Mouse (Mus musculus): Measurements from ENCODE around the gene Hnrnpm. TPM values are rescaled to one million over a fixed set of nuclear protein-coding genes. Genes with fewer than 3 reads are reported as not detected.
A peak's percentile ranks its signal among the peaks of the same experiment; 100 is the strongest.

Gene Hnrnpm
- polyA plus RNA-seq, 1 experiment from 2014 or later, result 145 TPM

DNA sequence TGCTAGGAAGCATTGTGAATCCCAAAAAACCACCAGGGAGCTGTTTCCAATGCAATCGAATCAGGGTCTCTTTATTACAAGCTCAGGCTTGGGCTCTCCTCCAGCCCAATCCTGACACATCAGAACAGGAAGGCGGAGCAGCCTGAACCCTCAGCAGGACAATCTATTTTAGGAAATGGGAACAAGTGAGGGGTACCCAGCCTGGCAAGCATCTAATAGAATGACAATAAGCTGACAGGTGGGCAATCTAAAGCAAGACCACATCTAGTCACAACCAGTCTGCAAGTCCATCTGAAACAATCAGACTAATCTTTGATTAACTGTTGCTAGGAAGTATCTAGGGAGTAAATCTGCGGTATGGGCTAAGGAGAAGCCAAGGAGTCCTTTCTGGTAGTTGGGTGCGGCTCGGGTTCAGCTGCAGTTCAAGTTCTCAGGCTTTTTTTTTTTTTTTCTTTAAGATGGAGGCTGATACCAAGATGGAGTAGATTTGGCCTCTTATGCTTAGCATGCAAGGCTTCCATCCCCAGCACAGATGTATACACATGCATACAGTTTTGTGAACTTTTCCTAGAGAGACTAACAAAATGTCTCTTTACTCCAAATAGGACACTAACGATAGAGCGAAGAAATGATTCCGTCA lies 86.7 kb downstream of the Hnrnpm start:
- 85% methylated on average over 8 of the region's 8 CpGs for WGBS

DNA sequence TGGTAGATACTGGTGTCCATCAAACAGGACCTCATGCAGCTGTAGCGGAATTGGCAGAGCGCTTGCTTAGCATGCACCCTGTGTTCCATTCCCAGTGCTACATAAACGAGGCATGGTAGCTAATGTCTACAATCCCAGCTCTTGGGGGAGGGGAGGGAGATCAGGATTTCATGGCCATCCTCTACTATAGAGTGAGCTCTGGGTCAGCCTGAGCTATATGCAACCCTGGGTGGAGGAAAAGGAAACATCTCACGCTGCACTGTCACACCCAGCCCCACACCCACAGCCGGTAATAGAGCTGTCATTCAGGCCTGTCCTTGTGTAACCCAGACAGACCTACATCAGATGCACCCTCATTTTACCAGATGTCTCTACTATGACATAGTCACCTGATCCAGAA lies 88.2 kb downstream of the Hnrnpm start:
- WGBS, result 92% methylated on average over 5 of the region's 5 CpGs
- Histone ChIP-seq H3K27me3 (replicated peaks; ENCODE audit: control insufficient read depth, insufficient read depth, low read length) (no peaks in the 10 kb centered on the region), H3K4me3 (ENCODE audit: low read depth, low read length) (no peak overlapping the region), H3K4me2 (replicated peaks; ENCODE audit: low read depth) (no peak overlapping the region), H3K27ac (ENCODE audit: low read depth, low read length) (no peak overlapping the region), H3K36me3 (ENCODE audit: control insufficient read depth, insufficient read depth) (no peaks in the 10 kb centered on the region), H3K9ac (ENCODE audit: low read depth, low read length) (no peak overlapping the region), H3K9me3 (ENCODE audit: control insufficient read depth) (peaks cover 3% of the 10 kb centered on the region; the same call in 1 of the 2 replicates), H3K4me1 (replicated peaks; ENCODE audit: control insufficient read depth, insufficient read depth, low read length) (no peaks in the 10 kb centered on the region)
- ATAC-seq, result no peak
- TF ChIP-seq CTCF (IDR thresholded peaks at IDR 0.05; ENCODE audit: low read depth), result no peak

More for the DNA sequence above, 86.7 kb downstream of the Hnrnpm start:
- Histone ChIP-seq H3K9ac (ENCODE audit: low read depth, low read length) (no peak overlapping the region), H3K27me3 (replicated peaks; ENCODE audit: control insufficient read depth, insufficient read depth, low read length) (no peaks in the 10 kb centered on the region), H3K27ac (ENCODE audit: low read depth, low read length) (no peak overlapping the region), H3K36me3 (ENCODE audit: control insufficient read depth, insufficient read depth) (no peaks in the 10 kb centered on the region), H3K4me3 (ENCODE audit: low read depth, low read length) (no peak overlapping the region), H3K4me1 (replicated peaks; ENCODE audit: control insufficient read depth, insufficient read depth, low read length) (no peaks in the 10 kb centered on the region), H3K4me2 (replicated peaks; ENCODE audit: low read depth) (no peak overlapping the region), H3K9me3 (ENCODE audit: control insufficient read depth) (peaks cover 3% of the 10 kb centered on the region; the same call in 1 of the 2 replicates)
- no peak for TF ChIP-seq CTCF (IDR thresholded peaks at IDR 0.05; ENCODE audit: low read depth)
- no peak for ATAC-seq

DNA sequence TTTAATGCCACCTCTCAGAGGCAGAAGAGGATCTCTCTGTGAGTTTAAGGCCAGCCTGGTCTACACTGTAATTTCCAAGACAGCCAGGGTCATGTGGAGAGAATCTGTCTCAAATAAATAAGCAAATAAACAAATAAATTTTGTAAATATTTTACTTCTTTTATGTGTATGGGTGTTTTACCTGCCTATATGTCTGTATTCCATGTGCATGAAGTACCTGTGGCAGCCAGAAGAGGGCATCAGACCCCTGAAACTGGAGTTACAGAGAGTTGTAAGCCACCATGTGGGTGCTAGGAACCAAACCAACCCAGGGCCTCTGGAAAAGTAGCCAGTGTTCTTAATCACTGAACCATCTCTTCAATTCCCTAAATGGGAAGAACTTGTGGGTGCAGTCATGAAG lies 89.4 kb downstream of the Hnrnpm start:
- Histone ChIP-seq H3K27ac (ENCODE audit: low read depth, low read length) (no peak overlapping the region), H3K4me1 (replicated peaks; ENCODE audit: control insufficient read depth, insufficient read depth, low read length) (no peaks in the 10 kb centered on the region), H3K4me3 (ENCODE audit: low read depth, low read length) (no peak overlapping the region), H3K9ac (ENCODE audit: low read depth, low read length) (no peak overlapping the region), H3K36me3 (ENCODE audit: control insufficient read depth, insufficient read depth) (no peaks in the 10 kb centered on the region), H3K9me3 (ENCODE audit: control insufficient read depth) (peaks cover 3% of the 10 kb centered on the region; the same call in 1 of the 2 replicates), H3K27me3 (replicated peaks; ENCODE audit: control insufficient read depth, insufficient read depth, low read length) (no peaks in the 10 kb centered on the region), H3K4me2 (replicated peaks; ENCODE audit: low read depth) (no peak overlapping the region)
- peak; percentile 40 for TF ChIP-seq CTCF (IDR thresholded peaks at IDR 0.05; ENCODE audit: low read depth)
- ATAC-seq, result no peak

Other genes starting within 250 kb of the Hnrnpm start
- 5.9 and 8.1 TPM in 2 replicates for gene Adamts10, start 162.7 kb downstream of the Hnrnpm start, polyA plus RNA-seq (2015; fragmentation: Nextera tagmentation; extraction: Ambion mirVana)
- gene Myo1f, start 131.2 kb downstream of the Hnrnpm start, polyA plus RNA-seq (2015; fragmentation: Nextera tagmentation; extraction: Ambion mirVana), result 0.94 and 1.2 TPM in 2 replicates
- gene Zfp414, start 57.8 kb downstream of the Hnrnpm start, polyA plus RNA-seq (2015; fragmentation: Nextera tagmentation; extraction: Ambion mirVana), result 19.0 and 19.4 TPM in 2 replicates
- gene Pram1, start 48.8 kb downstream of the Hnrnpm start, polyA plus RNA-seq (2015; fragmentation: Nextera tagmentation; extraction: Ambion mirVana), result 0.25 and 0.39 TPM in 2 replicates
- 51.2 and 56.0 TPM in 2 replicates for gene March2, start 31.8 kb upstream of the Hnrnpm start, polyA plus RNA-seq (2015; fragmentation: Nextera tagmentation; extraction: Ambion mirVana)
- 157 and 160 TPM in 2 replicates for gene Rab11b, start 73.7 kb upstream of the Hnrnpm start, polyA plus RNA-seq (2015; fragmentation: Nextera tagmentation; extraction: Ambion mirVana)
- gene Angptl4, start 95.0 kb upstream of the Hnrnpm start, polyA plus RNA-seq (2015; fragmentation: Nextera tagmentation; extraction: Ambion mirVana), result 26.7 and 33.5 TPM in 2 replicates
- gene Kank3, start 123.7 kb upstream of the Hnrnpm start, polyA plus RNA-seq (2015; fragmentation: Nextera tagmentation; extraction: Ambion mirVana), result 14.8 and 14.9 TPM in 2 replicates
- gene Rps28, start 137.7 kb upstream of the Hnrnpm start, polyA plus RNA-seq (2015; fragmentation: Nextera tagmentation; extraction: Ambion mirVana), result 831 and 858 TPM in 2 replicates
- 503 and 513 TPM in 2 replicates for gene Ndufa7, start 137.7 kb upstream of the Hnrnpm start, polyA plus RNA-seq (2015; fragmentation: Nextera tagmentation; extraction: Ambion mirVana)
- gene Cd320, start 156.2 kb upstream of the Hnrnpm start, polyA plus RNA-seq (2015; fragmentation: Nextera tagmentation; extraction: Ambion mirVana), result 16.8 and 17.6 TPM in 2 replicates
- gene Gm7029, start 187.0 kb upstream of the Hnrnpm start, polyA plus RNA-seq (2015; fragmentation: Nextera tagmentation; extraction: Ambion mirVana), result not detected in 2 replicates
- 1.7 and 1.9 TPM in 2 replicates for gene Kifc1, start 203.8 kb upstream of the Hnrnpm start, polyA plus RNA-seq (2015; fragmentation: Nextera tagmentation; extraction: Ambion mirVana)
- gene Platr17, start 218.3 kb upstream of the Hnrnpm start, polyA plus RNA-seq (2015; fragmentation: Nextera tagmentation; extraction: Ambion mirVana), result 0.25 and 0.31 TPM in 2 replicates
- 20.6 and 22.6 TPM in 2 replicates for gene Daxx, start 222.6 kb upstream of the Hnrnpm start, polyA plus RNA-seq (2015; fragmentation: Nextera tagmentation; extraction: Ambion mirVana)
- gene Tapbp, start 229.0 kb upstream of the Hnrnpm start, polyA plus RNA-seq (2015; fragmentation: Nextera tagmentation; extraction: Ambion mirVana), result 102 and 110 TPM in 2 replicates
- gene Zbtb22, start 229.0 kb upstream of the Hnrnpm start, polyA plus RNA-seq (2015; fragmentation: Nextera tagmentation; extraction: Ambion mirVana), result 11.1 and 12.9 TPM in 2 replicates
- 10.8 and 11.6 TPM in 2 replicates for gene Rgl2, start 242.7 kb upstream of the Hnrnpm start, polyA plus RNA-seq (2015; fragmentation: Nextera tagmentation; extraction: Ambion mirVana)

Measured in intestine, postnatal 0 days (tissue).